Mouse (Mus musculus) layer of hippocampus, postnatal 14 days (tissue): ENCODE measurements at regions not wholly inside any gene's neighbourhood (a gene's known extent, or its start where the extent isn't known, plus 50 kb on each side); places are given as distances from the start of the nearest gene placed in this dataset.

Experiments
- DNase-seq, 2 experiments: peaks; one replicate each; pipeline ENCODE4 v3.0.0; 2021 to 2022; ENCODE audit warnings: low spot score in 2 of 2, mixed read lengths in 1 of 2

DNA sequence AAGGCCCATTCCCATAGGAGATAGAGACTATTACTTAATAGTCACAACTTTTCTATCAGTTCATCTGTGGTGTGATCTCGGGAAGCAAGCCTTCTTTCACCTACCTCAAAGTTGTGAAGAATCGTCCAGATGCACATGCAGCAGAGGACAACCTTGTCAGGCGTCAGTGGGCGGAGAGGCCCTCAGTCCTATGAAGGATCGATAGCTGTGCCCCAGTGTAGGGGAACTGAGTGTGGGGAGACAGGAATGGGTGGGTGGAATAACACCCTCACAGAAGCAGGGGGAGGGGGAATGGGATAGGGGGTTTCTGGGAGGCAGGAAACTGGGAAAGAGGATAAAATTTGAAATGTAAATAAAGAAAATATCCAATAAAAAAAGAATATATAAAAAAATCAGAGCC, 133.5 kb upstream of the Nrxn1 start:
- no peak for DNase-seq

GRCm38 (mm10) chr17:91225916-91226315, 133.0 kb upstream of the Nrxn1 start:
- no peak for DNase-seq

GRCm38 (mm10) chr17:91216429-91216828, 123.6 kb upstream of the Nrxn1 start:
- DNase-seq, result peak in 1 of 2 experiments; percentile 4

DNA sequence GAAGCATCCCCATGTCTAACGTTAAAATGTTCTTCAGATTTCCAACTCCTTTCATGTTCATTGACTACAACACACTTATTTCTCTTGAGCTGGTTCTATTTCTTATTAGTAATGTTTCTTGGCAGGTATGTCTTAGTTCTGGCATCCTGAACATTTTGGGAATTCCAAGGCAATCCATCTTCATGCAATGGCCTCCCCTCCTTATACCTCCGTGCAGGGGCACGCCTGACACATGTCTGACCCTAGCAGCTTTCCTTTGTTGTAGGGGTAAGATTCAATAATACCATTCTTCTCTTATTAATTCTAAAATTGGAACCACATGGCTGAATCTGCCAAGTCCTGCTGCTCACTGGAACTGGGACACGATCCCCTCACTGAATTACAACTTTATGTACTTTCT, 89.7 kb upstream of the Nrxn1 start:
- no peak for DNase-seq

- no peak for DNase-seq
These were observed 69.0 kb upstream of the Nrxn1 start for GRCm38 (mm10) chr17:91161834-91162233.
